Mouse (Mus musculus) intestine, postnatal 0 days (tissue): ENCODE results near the gene Rnasek. TPM values are rescaled to one million over a fixed set of nuclear protein-coding genes. Genes with fewer than 3 reads are reported as not detected.
A peak's percentile ranks its signal among the peaks of the same experiment; 100 is the strongest.

Source experiments
- ATAC-seq: fragments of 200-750 bp; cut with Nextera tagmentation; 2 replicates; pipeline ENCODE4 v1.8.0; 2017; ENCODE audit warnings: mild to moderate bottlenecking, moderate TSS enrichment, moderate library complexity
- H3K27ac ChIP-seq: fragments of 300-500 bp; sonication (generic); 2 replicates; pipeline ENCODE4 v1.5.1; 2014; ENCODE audit warnings: mild to moderate bottlenecking, low read depth, low read length, moderate library complexity
- H3K27me3 ChIP-seq: fragments of 300-500 bp; sonication (generic); replicated peaks from 2 replicates; pipeline ENCODE4 v1.6.1; 2014; ENCODE audit warnings: low read length, mixed read lengths; ENCODE audit not compliant: control insufficient read depth, insufficient read depth
- H3K36me3 ChIP-seq: fragments of 300-500 bp; sonication (generic); 2 replicates; pipeline ENCODE4 v1.6.1; 2014; ENCODE audit warnings: mild to moderate bottlenecking, moderate library complexity; ENCODE audit not compliant: control insufficient read depth, insufficient read depth
- H3K4me1 ChIP-seq: fragments of 300-500 bp; sonication (generic); replicated peaks from 2 replicates; pipeline ENCODE4 v1.6.1; 2014; ENCODE audit warnings: antibody characterized with exemption, low read length, mixed read lengths; ENCODE audit not compliant: control insufficient read depth, insufficient read depth
- H3K4me2 ChIP-seq: fragments of 300-500 bp; sonication (generic); replicated peaks from 2 replicates; pipeline ENCODE4 v1.6.1; 2014; ENCODE audit warnings: low read depth, mild to moderate bottlenecking, moderate library complexity
- H3K4me3 ChIP-seq: fragments of 300-500 bp; sonication (generic); 2 replicates; pipeline ENCODE4 v1.5.1; 2014; ENCODE audit warnings: low read depth, low read length
- H3K9ac ChIP-seq: fragments of 300-500 bp; sonication (generic); 2 replicates; pipeline ENCODE4 v1.6.1; 2014; ENCODE audit warnings: mild to moderate bottlenecking, low read depth, low read length
- H3K9me3 ChIP-seq: fragments of 300-500 bp; sonication (generic); 2 replicates; pipeline ENCODE4 v1.6.1; 2016; ENCODE audit warnings: mixed run types; ENCODE audit not compliant: control insufficient read depth
- CTCF ChIP-seq: sonication (generic); IDR thresholded peaks from 2 replicates; pipeline ENCODE4 v1.5.1; 2016; ENCODE audit warnings: low read depth, mild to moderate bottlenecking, control low read depth, antibody characterized with exemption, moderate library complexity
- WGBS: fragments of 180-500 bp; shearing (Covaris S2); extraction: QIAGEN DNeasy Blood & Tissue Kit; methylation state at CpG from one replicate; pipeline ENCODE4 v1.1.7; 2014; 5-methylcytosine and 5-hydroxymethylcytosine counted together
- polyA plus RNA-seq: library from polyadenylated mRNA; unstranded; fragments of >200 nt; fragmentation: Nextera tagmentation; extraction: Ambion mirVana; gene quantifications from 2 replicates; pipeline ENCODE4 v1.2.1, GENCODE M21; 2015

Gene Rnasek
- polyA plus RNA-seq, 1 experiment from 2014 or later, result 628 TPM

DNA sequence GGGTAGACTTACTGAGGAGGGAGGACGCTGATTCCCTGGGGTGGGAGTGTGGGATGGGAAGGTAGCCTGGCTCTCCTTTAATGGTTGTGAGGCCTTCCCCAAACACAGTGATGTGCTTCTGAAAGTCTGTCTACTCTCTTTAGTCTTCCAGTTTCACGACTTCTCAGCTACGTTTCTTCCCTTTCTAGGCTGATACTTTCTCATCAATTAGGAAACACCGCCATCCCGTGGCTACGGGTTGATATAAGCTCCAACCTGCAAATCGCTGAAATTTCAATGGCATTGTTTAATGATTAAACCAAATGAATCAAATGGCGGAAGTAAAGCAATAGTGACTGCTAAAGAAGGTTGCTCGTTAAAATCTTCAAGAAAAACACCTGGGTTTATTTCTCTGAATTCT lies 26.7 kb downstream of the Rnasek start:
- Histone ChIP-seq H3K36me3 (peaks cover 4% of the 10 kb centered on the region; the same call in 1 of the 2 replicates), H3K9ac (no peak overlapping the region), H3K27me3 (peaks cover 15% of the 10 kb centered on the region), H3K4me1 (0 out of 2 replicates have a peak, but pooled peaks cover 7% of the 10 kb centered on the region), H3K4me3 (0 out of 2 replicates have a peak overlapping the region, but pooled peaks have one; percentile 32), H3K9me3 (no peaks in the 10 kb centered on the region), H3K4me2 (peak overlapping the region; percentile 73), H3K27ac (no peak overlapping the region)
- 5% methylated on average over 9 of the region's 9 CpGs for WGBS
- peak; percentile 34; the same call in 1 of the 2 replicates for ATAC-seq
- TF ChIP-seq CTCF, result peak; percentile 82

DNA sequence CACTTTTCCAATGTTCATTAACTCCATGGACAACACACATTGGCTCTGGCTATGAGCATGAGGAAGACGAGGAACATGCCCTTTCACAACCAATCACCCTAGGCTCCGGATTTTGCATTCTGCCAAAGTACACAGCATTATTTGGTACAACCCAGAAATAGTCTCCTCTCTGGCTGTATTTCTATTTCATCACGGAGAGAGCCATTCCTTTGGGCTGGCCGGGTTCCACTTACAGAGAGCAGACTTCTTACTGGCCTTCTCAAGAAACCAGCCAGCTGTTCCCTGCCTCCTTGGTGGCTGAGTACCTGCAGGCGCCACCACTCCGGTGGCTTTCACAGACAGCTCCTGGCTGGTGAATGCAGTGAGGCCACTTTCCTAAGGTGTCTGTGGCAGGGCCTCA lies 27.2 kb downstream of the Rnasek start, which contains the start of gene Slc16a11:
Gene Slc16a11, plus strand, starts transcription at position 330 of the 400 bp plus-strand sequence.
- peaks cover 4% of the 10 kb centered on the region; the same call in 1 of the 2 replicates for H3K36me3 ChIP-seq
- WGBS, result 60% methylated on average over 6 of the region's 6 CpGs
- peaks cover 15% of the 10 kb centered on the region for H3K27me3 ChIP-seq
- H3K4me3 ChIP-seq, result peak within 1 kb of the TSS; percentile 32; the same call in 1 of the 2 replicates
- H3K4me2 ChIP-seq, result peak within 1 kb of the TSS; percentile 73
- H3K9ac ChIP-seq, result no peak within 1 kb of the TSS
- no peaks in the 10 kb centered on the region for H3K9me3 ChIP-seq
- 0 out of 2 replicates have a peak, but pooled peaks cover 7% of the 10 kb centered on the region for H3K4me1 ChIP-seq
- no peak for ATAC-seq
- 0 out of 2 replicates have a peak within 1 kb of the TSS, but pooled peaks have one; percentile 16 for H3K27ac ChIP-seq
- no peak for TF ChIP-seq CTCF

DNA sequence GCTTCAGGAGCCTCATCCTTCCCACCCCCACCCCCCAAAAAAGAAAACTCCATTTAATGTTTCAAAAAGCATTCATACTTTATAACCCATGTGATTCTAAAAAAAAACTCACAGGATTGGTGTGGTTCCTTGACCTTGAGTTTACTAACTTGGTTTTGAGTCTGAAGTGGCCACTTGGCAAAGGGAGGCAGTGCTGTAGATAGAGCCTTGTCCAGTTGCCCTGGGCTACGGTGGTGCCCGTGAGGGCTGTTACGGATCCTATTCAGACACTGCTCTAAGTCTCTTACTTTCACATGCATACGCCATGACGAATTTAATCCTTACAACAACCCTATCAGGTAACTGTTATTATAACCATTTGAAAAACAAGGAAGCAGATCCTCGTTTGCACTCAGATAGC lies 27.7 kb downstream of the Rnasek start:
- Histone ChIP-seq H3K27ac (no peak overlapping the region), H3K36me3 (peaks cover 4% of the 10 kb centered on the region; the same call in 1 of the 2 replicates), H3K4me1 (0 out of 2 replicates have a peak, but pooled peaks cover 7% of the 10 kb centered on the region), H3K9ac (no peak overlapping the region), H3K27me3 (peaks cover 15% of the 10 kb centered on the region), H3K4me2 (no peak overlapping the region), H3K9me3 (no peaks in the 10 kb centered on the region), H3K4me3 (no peak overlapping the region)
- no peak for TF ChIP-seq CTCF
- ATAC-seq, result no peak
- 79% methylated on average over 6 of the region's 6 CpGs for WGBS

DNA sequence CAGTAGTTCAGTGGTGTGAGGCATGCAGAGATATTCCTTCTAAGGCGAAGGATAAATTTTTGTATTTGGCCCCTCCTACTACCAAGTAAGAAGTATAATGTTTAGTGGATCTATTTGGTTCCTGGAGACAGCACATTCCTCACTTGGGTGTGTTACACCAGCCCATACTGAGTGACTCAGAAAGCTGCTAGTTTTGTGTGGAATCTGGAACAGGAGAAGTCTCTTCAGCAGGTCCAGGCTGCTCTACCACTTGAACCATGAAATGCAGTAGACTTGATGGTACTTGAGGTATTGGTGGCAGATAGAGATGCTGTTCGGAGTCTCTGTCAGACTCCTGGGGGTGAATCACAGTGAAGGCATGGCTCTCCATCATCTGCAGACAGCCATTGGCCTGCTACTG lies 29.0 kb downstream of the Rnasek start:
- Histone ChIP-seq H3K4me3 (no peak overlapping the region), H3K9ac (no peak overlapping the region), H3K4me1 (0 out of 2 replicates have a peak, but pooled peaks cover 7% of the 10 kb centered on the region), H3K36me3 (no peaks in the 10 kb centered on the region; the same call in 1 of the 2 replicates), H3K4me2 (no peak overlapping the region), H3K27me3 (peaks cover 14% of the 10 kb centered on the region), H3K9me3 (no peaks in the 10 kb centered on the region), H3K27ac (no peak overlapping the region)
- WGBS, result 87% methylated on average over 2 of the region's 2 CpGs
- no peak for ATAC-seq
- TF ChIP-seq CTCF, result no peak

DNA sequence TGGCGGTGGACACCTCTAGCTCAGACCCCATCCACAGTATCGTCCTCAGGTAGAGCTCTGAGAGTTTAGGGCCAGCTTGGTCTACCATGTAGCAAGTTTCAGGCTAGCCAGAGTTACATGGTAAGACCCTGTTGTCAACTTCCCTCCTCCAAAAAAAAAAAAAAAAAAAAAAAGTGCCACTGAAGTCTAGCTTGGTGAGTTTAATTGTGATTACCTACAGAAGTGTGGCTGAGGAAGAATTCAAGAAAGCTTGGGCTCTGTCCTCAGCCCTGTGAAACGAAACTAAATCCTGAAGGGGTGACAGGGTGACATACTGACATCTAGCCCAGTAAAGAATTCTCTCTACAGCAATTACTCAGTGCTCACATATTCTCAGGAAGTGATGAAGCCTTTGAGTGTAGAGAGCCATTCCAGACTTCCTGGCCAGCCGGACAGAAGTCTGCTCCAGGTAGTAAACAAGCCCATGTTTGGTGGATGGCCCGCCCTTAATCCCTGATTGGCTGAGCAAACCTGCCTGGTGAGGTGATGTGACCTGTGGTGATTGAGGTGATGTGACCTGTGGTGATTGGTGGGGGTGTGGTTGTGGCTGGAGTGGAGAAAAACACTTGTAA lies 30.8 kb downstream of the Rnasek start:
- H3K4me1 ChIP-seq, result no peaks in the 10 kb centered on the region
- H3K27me3 ChIP-seq, result 0 out of 2 replicates have a peak, but pooled peaks cover under 1% of the 10 kb centered on the region
- H3K27ac ChIP-seq, result no peak overlapping the region
- no peak for ATAC-seq
- no peaks in the 10 kb centered on the region for H3K9me3 ChIP-seq
- H3K9ac ChIP-seq, result no peak overlapping the region
- no peak for TF ChIP-seq CTCF
- WGBS, result 61% methylated on average over 5 of the region's 5 CpGs
- H3K36me3 ChIP-seq, result no peaks in the 10 kb centered on the region
- no peak overlapping the region for H3K4me2 ChIP-seq
- H3K4me3 ChIP-seq, result no peak overlapping the region

DNA sequence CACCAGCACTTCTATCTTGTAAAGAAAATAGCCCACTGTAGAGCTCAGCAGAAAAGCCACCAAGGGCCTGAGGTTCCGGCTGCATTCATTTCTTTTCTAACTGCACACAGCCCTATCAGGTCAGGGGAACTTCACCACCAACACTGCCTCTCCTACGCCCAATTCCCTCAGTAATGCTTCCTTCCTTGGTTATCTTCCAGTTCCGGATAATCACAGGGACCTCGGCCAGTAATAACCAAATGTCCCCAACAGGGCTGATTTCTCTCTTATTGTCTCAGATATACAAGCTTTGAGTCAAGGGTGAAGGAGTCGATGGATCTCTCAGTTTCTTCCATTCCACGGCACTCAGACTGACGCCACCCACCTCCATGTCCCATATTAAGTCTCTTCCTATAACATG lies 32.4 kb downstream of the Rnasek start:
- H3K4me3 ChIP-seq, result no peak overlapping the region
- no peaks in the 10 kb centered on the region for H3K4me1 ChIP-seq
- H3K9me3 ChIP-seq, result no peaks in the 10 kb centered on the region
- no peak overlapping the region for H3K9ac ChIP-seq
- no peak for TF ChIP-seq CTCF
- no peak overlapping the region for H3K27ac ChIP-seq
- H3K27me3 ChIP-seq, result no peaks in the 10 kb centered on the region
- WGBS, result 81% methylated on average over 7 of the region's 7 CpGs
- no peak for ATAC-seq
- no peak overlapping the region for H3K4me2 ChIP-seq
- no peaks in the 10 kb centered on the region for H3K36me3 ChIP-seq
